ENCODE assay signal across 9 mouse cellular contexts in genomic region chr5:125509541-125509940, GRCm38 (mm10). TPM values are rescaled to one million over a fixed set of nuclear protein-coding genes. Genes with fewer than 3 reads are reported as not detected.
DNase-seq lines count a peak whose midpoint lies in the region; ATAC-seq lines count a peak whose summit lies in the region.
"Had no signal": no experiment of that assay in that cellular context is flagged by ENCODE, and none has a peak within 500 bp of the region (broad histone marks: within the 10 kb centered on the region; RNA-seq: fewer than 3 reads in every experiment).

No protein-coding gene starts in this region.

- H3K4me3 ChIP-seq in embryonic facial prominence, embryonic 11.5 days (ENCODE audit: low read depth, low read length) = no peak overlapping the region
- H3K4me3 ChIP-seq in liver, embryonic 15.5 days (replicated peaks) = no peak overlapping the region
- H3K4me3 ChIP-seq: limb, embryonic 12.5 days had no signal

- no peaks in the 10 kb centered on the region for H3K27me3 ChIP-seq in embryonic facial prominence, embryonic 11.5 days (ENCODE audit: control insufficient read depth, insufficient read depth, low read length)
- no peaks in the 10 kb centered on the region for H3K27me3 ChIP-seq in liver, embryonic 15.5 days
- H3K27me3 ChIP-seq: limb, embryonic 12.5 days had no signal

- WGBS in embryonic facial prominence, embryonic 11.5 days = 51% methylated on average over 5 of the region's 5 CpGs
- WGBS in liver, embryonic 15.5 days (ENCODE audit: insufficient replicate concordance) = 37% methylated on average over 5 of the region's 5 CpGs

- no peak overlapping the region for H3K4me2 ChIP-seq in embryonic facial prominence, embryonic 11.5 days (ENCODE audit: low read depth, low read length)
- H3K4me2 ChIP-seq in liver, embryonic 15.5 days = no peak overlapping the region
- H3K4me2 ChIP-seq: limb, embryonic 12.5 days had no signal

- H3K9ac ChIP-seq in embryonic facial prominence, embryonic 11.5 days (replicated peaks; ENCODE audit: low read length) = no peak overlapping the region
- no peak overlapping the region for H3K9ac ChIP-seq in liver, embryonic 15.5 days
- H3K9ac ChIP-seq: limb, embryonic 12.5 days had no signal

- H3K36me3 ChIP-seq in embryonic facial prominence, embryonic 11.5 days (replicated peaks; ENCODE audit: control insufficient read depth, insufficient read depth, low read depth, low read length) = peaks cover 5% of the 10 kb centered on the region
- H3K36me3 ChIP-seq in liver, embryonic 15.5 days (replicated peaks) = peaks cover 73% of the 10 kb centered on the region

- no peak overlapping the region for H3K27ac ChIP-seq in embryonic facial prominence, embryonic 11.5 days (replicated peaks; ENCODE audit: low read depth, low read length)
- no peak overlapping the region for H3K27ac ChIP-seq in liver, embryonic 15.5 days (replicated peaks)
- H3K27ac ChIP-seq: limb, embryonic 12.5 days had no signal

- no peaks in the 10 kb centered on the region for H3K4me1 ChIP-seq in embryonic facial prominence, embryonic 11.5 days (ENCODE audit: control insufficient read depth, insufficient read depth, low read length)
- H3K4me1 ChIP-seq in liver, embryonic 15.5 days (replicated peaks) = no peaks in the 10 kb centered on the region
- H3K4me1 ChIP-seq: limb, embryonic 12.5 days had no signal

- ATAC-seq in frontal cortex, adult (ENCODE audit: low TSS enrichment) = peak; percentile 56
- ATAC-seq in activated CD4-positive, CD25-positive, alpha-beta regulatory T cell, adult 4 months = peak; percentile 43
- ATAC-seq in embryonic facial prominence, embryonic 11.5 days (replicated peaks; ENCODE audit: insufficient number of reproducible peaks, low FRiP score, low TSS enrichment, low read depth) = no peak
- ATAC-seq in liver, embryonic 15.5 days (ENCODE audit: insufficient read depth) = peak; percentile 22; the same call in 1 of the 2 replicates

- H3K9me3 ChIP-seq in embryonic facial prominence, embryonic 11.5 days (replicated peaks; ENCODE audit: control insufficient read depth, low read length) = no peaks in the 10 kb centered on the region
- H3K9me3 ChIP-seq in liver, embryonic 15.5 days (replicated peaks) = no peaks in the 10 kb centered on the region
- H3K9me3 ChIP-seq: limb, embryonic 12.5 days had no signal

- DNase-seq in frontal cortex, postnatal 14 days (ENCODE audit: low spot score in 2 of 2) = no peak
- peak; percentile 72 for DNase-seq in 3T3-L1 (ENCODE audit: low read depth, low spot score)
- DNase-seq in embryonic facial prominence, embryonic 11.5 days (ENCODE audit: low spot score) = peak; percentile 61
- peak; percentile 26 to 63 for DNase-seq in spleen, postnatal 14 days (ENCODE audit: low spot score in 2 of 2)
- no peak for DNase-seq in gastrocnemius, postnatal 25 days

RNA-seq across cellular contexts. Expression of gene Tmem132b, which starts 22.0 kb away (rescaled TPM):
- polyA plus RNA-seq in activated CD4-positive, CD25-positive, alpha-beta regulatory T cell, adult 4 months (2017; shearing (Covaris generic)) = not detected
- 0.13 and 0.60 TPM in 2 replicates for polyA plus RNA-seq in embryonic facial prominence, embryonic 11.5 days (2014; fragmentation: Nextera tagmentation; extraction: Ambion mirVana)
- not detected in 2 replicates for polyA plus RNA-seq in liver, embryonic 15.5 days (2015; fragmentation: Nextera tagmentation; extraction: Ambion mirVana)
- total RNA-seq in gastrocnemius, postnatal 25 days (2021) = under 1 TPM; 0.03 to 0.24 TPM

RNA-seq across cellular contexts. Expression of gene Aacs, which starts 33.9 kb away (rescaled TPM):
- polyA plus RNA-seq in activated CD4-positive, CD25-positive, alpha-beta regulatory T cell, adult 4 months (2017; shearing (Covaris generic)) = 10 to 100 TPM; 18.0 to 36.4 TPM
- 28.4 and 34.7 TPM in 2 replicates for polyA plus RNA-seq in embryonic facial prominence, embryonic 11.5 days (2014; fragmentation: Nextera tagmentation; extraction: Ambion mirVana)
- 18.7 and 20.1 TPM in 2 replicates for polyA plus RNA-seq in liver, embryonic 15.5 days (2015; fragmentation: Nextera tagmentation; extraction: Ambion mirVana)
- total RNA-seq in gastrocnemius, postnatal 25 days (2021) = 1 to 10 TPM; 3.3 to 4.8 TPM

Comparison
In these comparisons a context has a peak if more than half of its experiments do, and no peak if none do; other contexts are left out.
1. DNase-seq: peak in 3T3-L1 (single experiment), embryonic facial prominence, embryonic 11.5 days (single experiment) and spleen, postnatal 14 days (2 of 2); none in frontal cortex, postnatal 14 days (0 of 2) and gastrocnemius, postnatal 25 days (single experiment).